Mouse (Mus musculus): Measurements from ENCODE around the gene Ecsit. TPM values are rescaled to one million over a fixed set of nuclear protein-coding genes. Genes with fewer than 3 reads are reported as not detected.

The Ecsit gene
- polyA plus RNA-seq, 1 experiment = 51.3 TPM

DNA sequence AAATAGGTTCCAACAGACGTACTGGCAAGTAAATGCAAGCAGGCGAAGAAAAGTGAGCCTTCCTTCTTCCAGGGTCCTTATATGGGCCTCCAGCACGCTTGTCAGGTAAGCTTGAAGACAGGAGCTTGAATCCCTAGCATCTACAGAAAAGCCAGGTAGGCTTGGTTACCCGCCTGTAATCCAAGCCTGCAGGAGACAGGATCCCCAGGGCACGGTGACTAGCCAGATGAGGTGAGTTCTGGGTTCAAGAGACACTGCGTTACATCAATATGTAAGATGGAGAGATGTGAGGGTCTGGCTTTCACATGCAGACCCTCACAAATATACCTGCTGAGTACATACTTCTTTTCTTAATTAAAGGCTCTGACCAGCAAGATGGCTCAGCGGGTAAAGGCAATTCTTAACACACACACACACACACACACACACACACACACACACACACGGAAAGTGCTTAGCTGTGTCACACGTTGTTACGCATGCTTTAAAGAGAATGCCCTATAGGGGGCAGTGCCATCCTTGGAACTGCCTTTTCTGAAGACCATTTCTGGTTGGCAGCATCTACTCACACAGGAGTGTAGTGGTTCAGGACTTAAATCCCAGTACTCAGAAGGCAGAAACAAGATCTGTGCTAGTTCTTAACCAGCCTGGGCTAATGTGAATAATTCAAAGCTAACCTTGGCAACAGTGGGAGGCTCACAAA lies 32.7 kb upstream of the Ecsit start:
- DNase-seq (ENCODE audit: low read depth) = peak; percentile 78
- no peak for TF ChIP-seq POLR2A (IDR thresholded peaks at IDR 0.05; ENCODE audit: borderline replicate concordance, extremely low read depth, insufficient read depth, insufficient read length, poor library complexity, severe bottlenecking)
- peak; percentile 52; the same call in 1 of the 2 replicates for TF ChIP-seq CTCF (IDR thresholded peaks at IDR 0.05; ENCODE audit: borderline replicate concordance, extremely low read depth, insufficient read depth, insufficient read length)

- TF ChIP-seq CTCF (IDR thresholded peaks at IDR 0.05; ENCODE audit: borderline replicate concordance, extremely low read depth, insufficient read depth, insufficient read length) (no peak; the same call in 1 of the 2 replicates), POLR2A (IDR thresholded peaks at IDR 0.05; ENCODE audit: borderline replicate concordance, extremely low read depth, insufficient read depth, insufficient read length, poor library complexity, severe bottlenecking) (0 out of 2 replicates have a peak, but pooled peaks have one; percentile 46)
These were observed 31.6 kb upstream of the Ecsit start, which contains the start of gene Elof1 for GRCm38 (mm10) chr9:22116740-22117426. Gene Elof1, minus strand, starts transcription at chr9:22117172.

GRCm38 (mm10) chr9:22116086-22116485 lies 30.8 kb upstream of the Ecsit start:
- DNase-seq (ENCODE audit: low read depth) = peak; percentile 71
- TF ChIP-seq CTCF (IDR thresholded peaks at IDR 0.05; ENCODE audit: borderline replicate concordance, extremely low read depth, insufficient read depth, insufficient read length) (no peak), POLR2A (IDR thresholded peaks at IDR 0.05; ENCODE audit: borderline replicate concordance, extremely low read depth, insufficient read depth, insufficient read length, poor library complexity, severe bottlenecking) (no peak)

More at GRCm38 (mm10) chr9:22116740-22117426, 31.6 kb upstream of the Ecsit start, which contains the start of gene Elof1:
- DNase-seq (ENCODE audit: low read depth) = peak; percentile 99

GRCm38 (mm10) chr9:22115635-22116034 lies 30.4 kb upstream of the Ecsit start:
- no peak for DNase-seq (ENCODE audit: low read depth)
- TF ChIP-seq POLR2A (IDR thresholded peaks at IDR 0.05; ENCODE audit: borderline replicate concordance, extremely low read depth, insufficient read depth, insufficient read length, poor library complexity, severe bottlenecking) (no peak), CTCF (IDR thresholded peaks at IDR 0.05; ENCODE audit: borderline replicate concordance, extremely low read depth, insufficient read depth, insufficient read length) (no peak)

DNA sequence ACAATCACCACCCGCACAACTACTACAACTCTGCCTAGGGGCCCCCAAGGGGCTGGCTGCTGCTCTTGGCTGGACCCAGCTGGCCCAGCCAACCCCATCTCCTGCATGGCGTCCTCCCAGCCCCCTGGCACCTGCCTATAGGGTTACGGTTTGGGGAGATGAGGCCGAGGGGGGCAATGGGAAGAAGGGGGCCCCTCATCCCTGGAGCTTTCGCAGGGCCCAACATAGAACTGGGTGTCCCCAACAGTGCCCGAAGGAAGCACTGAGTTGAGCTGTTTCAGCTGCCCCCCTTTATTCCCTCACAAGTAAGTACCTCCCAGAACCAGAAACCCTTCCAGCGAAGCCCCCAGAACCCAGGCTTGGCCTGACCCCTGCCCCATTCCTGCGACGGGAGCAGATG lies 23.0 kb upstream of the Ecsit start:
- no peak for DNase-seq (ENCODE audit: low read depth)
- TF ChIP-seq CTCF (IDR thresholded peaks at IDR 0.05; ENCODE audit: borderline replicate concordance, extremely low read depth, insufficient read depth, insufficient read length) = no peak
- TF ChIP-seq POLR2A (IDR thresholded peaks at IDR 0.05; ENCODE audit: borderline replicate concordance, extremely low read depth, insufficient read depth, insufficient read length, poor library complexity, severe bottlenecking) = no peak

DNA sequence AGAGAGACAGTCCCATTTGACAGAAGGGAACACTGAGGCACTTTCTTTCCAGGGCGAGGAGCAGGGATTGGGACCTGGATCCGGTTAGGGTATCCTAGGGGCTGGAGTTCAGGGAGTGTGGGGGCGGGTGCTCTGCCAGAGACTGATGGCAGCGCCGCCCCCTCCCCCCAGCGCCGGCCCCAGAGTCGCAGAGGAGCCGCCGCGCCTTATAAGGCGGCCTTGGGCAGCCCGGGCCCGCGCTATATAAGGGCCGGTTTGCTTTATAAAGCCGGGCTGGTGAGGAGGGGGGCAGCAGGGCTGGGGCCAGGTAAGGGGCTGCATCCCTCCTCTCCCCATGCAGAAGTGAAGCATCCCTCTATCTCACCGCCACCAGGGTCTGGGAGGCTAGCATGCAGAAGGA lies 14.7 kb upstream of the Ecsit start:
- no peak for TF ChIP-seq CTCF (IDR thresholded peaks at IDR 0.05; ENCODE audit: borderline replicate concordance, extremely low read depth, insufficient read depth, insufficient read length)
- no peak for TF ChIP-seq POLR2A (IDR thresholded peaks at IDR 0.05; ENCODE audit: borderline replicate concordance, extremely low read depth, insufficient read depth, insufficient read length, poor library complexity, severe bottlenecking)
- DNase-seq (ENCODE audit: low read depth) = no peak

- TF ChIP-seq CTCF (IDR thresholded peaks at IDR 0.05; ENCODE audit: borderline replicate concordance, extremely low read depth, insufficient read depth, insufficient read length) (no peak), POLR2A (IDR thresholded peaks at IDR 0.05; ENCODE audit: borderline replicate concordance, extremely low read depth, insufficient read depth, insufficient read length, poor library complexity, severe bottlenecking) (no peak)
- DNase-seq (ENCODE audit: low read depth) = peak; percentile 21
These were observed 13.9 kb upstream of the Ecsit start, which contains the start of gene Cnn1 for GRCm38 (mm10) chr9:22098993-22099696. Gene Cnn1, plus strand, starts transcription at chr9:22099216.

DNA sequence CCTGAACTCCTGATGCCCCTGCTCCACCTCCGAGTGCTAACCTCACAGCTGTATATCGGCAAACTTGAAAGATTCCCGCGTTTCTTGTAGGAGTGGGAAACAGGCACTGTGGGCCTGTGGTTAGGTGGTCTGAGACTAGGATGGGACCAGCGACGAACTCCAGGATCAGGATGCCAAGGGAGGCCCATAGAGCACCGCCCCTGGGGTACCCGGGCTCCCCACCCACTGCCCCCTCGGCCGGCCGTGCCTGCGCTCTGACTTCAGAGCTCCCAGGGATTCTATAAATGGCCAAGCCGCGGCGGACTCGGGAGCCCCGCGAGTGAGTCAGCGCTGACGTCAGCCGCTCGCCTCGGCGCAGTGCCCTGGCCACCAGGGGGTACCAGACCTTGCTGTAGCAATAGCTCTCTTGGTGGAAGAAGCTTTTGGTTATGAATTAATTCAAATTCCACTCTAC lies 10.6 kb upstream of the Ecsit start:
- DNase-seq (ENCODE audit: low read depth) = peak; percentile 73
- TF ChIP-seq POLR2A (IDR thresholded peaks at IDR 0.05; ENCODE audit: borderline replicate concordance, extremely low read depth, insufficient read depth, insufficient read length, poor library complexity, severe bottlenecking) = no peak
- peak; percentile 63 for TF ChIP-seq CTCF (IDR thresholded peaks at IDR 0.05; ENCODE audit: borderline replicate concordance, extremely low read depth, insufficient read depth, insufficient read length)

DNA sequence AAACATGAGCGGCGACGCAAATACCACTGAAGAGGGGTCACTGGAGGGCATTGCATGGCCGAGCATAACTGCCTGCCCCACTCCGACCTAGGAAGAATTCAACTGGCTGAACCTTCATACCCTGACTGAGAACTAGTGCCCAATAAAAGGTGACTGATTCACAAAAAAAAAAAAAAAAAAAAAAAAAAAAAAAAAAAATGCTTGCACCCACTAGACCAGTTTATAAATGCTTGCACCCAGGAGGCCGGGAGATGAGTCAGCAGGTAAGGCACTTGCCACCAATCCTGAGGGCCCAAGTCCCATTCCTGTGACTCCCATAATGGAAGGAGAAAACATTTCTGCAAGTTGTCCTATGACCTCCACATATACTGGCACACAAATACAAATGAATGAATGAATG lies 7.5 kb upstream of the Ecsit start:
- TF ChIP-seq POLR2A (IDR thresholded peaks at IDR 0.05; ENCODE audit: borderline replicate concordance, extremely low read depth, insufficient read depth, insufficient read length, poor library complexity, severe bottlenecking) (no peak), CTCF (IDR thresholded peaks at IDR 0.05; ENCODE audit: borderline replicate concordance, extremely low read depth, insufficient read depth, insufficient read length) (no peak)
- no peak for DNase-seq (ENCODE audit: low read depth)

- no peak for TF ChIP-seq POLR2A (IDR thresholded peaks at IDR 0.05; ENCODE audit: borderline replicate concordance, extremely low read depth, insufficient read depth, insufficient read length, poor library complexity, severe bottlenecking)
- no peak for DNase-seq (ENCODE audit: low read depth)
These were observed 4.7 kb upstream of the Ecsit start for GRCm38 (mm10) chr9:22089986-22090385.

- no peak for DNase-seq (ENCODE audit: low read depth)
- no peak for TF ChIP-seq POLR2A (IDR thresholded peaks at IDR 0.05; ENCODE audit: borderline replicate concordance, extremely low read depth, insufficient read depth, insufficient read length, poor library complexity, severe bottlenecking)
- TF ChIP-seq CTCF (IDR thresholded peaks at IDR 0.05; ENCODE audit: borderline replicate concordance, extremely low read depth, insufficient read depth, insufficient read length) = no peak
These were observed 4.0 kb upstream of the Ecsit start for GRCm38 (mm10) chr9:22089281-22089680.

All from brain, embryonic 14.5 days (tissue).